Mouse (Mus musculus): ENCODE measurements around the gene 2310030G06Rik.

Gene 2310030G06Rik

GRCm38 (mm10) chr9:50746214-50746677 lies at the start of gene 2310030G06Rik:
Gene 2310030G06Rik, minus strand, starts transcription at chr9:50746536.
- DNase-seq (ENCODE audit: low read depth), result no peak

DNA sequence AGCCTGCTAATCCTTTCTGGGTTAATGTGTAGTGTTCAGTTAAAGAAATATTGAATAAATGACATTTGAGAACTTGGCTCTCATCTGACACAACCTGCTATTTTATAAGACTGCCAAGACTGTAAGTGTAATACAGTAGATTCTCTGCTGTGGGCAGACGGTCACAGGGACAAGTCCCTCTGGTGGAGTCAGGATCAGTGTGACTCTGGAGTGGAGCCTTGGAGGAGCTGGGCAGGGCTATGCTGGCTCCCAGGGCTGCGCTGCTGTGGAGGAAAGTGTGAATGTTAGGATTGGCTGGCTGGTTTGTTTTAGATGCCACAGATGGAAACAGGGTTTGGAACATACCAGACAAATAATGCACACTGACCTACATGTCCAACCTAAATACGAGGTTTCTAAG lies 48.9 kb upstream of the 2310030G06Rik start:
- no peak for DNase-seq (ENCODE audit: low read depth)

- peak; percentile 38 for DNase-seq (ENCODE audit: low read depth)
Measured at GRCm38 (mm10) chr9:50782155-50782554, 35.8 kb upstream of the 2310030G06Rik start.

GRCm38 (mm10) chr9:50776162-50776760 lies 29.9 kb upstream of the 2310030G06Rik start:
- DNase-seq (ENCODE audit: low read depth), result no peak

GRCm38 (mm10) chr9:50775662-50776126 lies 29.4 kb upstream of the 2310030G06Rik start:
- no peak for DNase-seq (ENCODE audit: low read depth)

GRCm38 (mm10) chr9:50774991-50775612 lies 28.8 kb upstream of the 2310030G06Rik start, which contains the start of the genes Alg9 and 1110032A03Rik:
Gene Alg9, plus strand, starts transcription at chr9:50775019.
Gene 1110032A03Rik, minus strand, starts transcription at chr9:50775520.
- peak; percentile 75 for DNase-seq (ENCODE audit: low read depth)

DNA sequence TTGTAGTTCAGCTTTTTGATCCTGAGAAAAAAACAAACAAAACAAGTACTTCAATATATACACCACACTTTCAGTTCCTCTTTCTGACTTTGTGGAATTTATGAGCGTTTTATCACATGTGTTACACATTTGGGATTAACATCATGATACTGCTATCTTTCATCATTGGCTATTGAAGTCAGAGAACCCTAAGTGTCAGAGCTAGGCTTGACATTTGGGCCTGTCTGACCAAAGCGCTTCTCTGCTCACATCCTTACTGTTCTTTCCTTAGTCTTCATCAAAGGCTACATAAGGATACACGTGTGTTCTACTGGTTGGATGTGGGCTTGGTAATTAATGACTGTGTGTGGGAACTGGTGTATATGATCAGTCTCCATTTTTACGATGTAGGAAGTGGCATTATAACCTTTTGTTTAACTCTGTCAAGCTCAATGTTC lies 27.7 kb upstream of the 2310030G06Rik start:
- DNase-seq (ENCODE audit: low read depth), result no peak

DNA sequence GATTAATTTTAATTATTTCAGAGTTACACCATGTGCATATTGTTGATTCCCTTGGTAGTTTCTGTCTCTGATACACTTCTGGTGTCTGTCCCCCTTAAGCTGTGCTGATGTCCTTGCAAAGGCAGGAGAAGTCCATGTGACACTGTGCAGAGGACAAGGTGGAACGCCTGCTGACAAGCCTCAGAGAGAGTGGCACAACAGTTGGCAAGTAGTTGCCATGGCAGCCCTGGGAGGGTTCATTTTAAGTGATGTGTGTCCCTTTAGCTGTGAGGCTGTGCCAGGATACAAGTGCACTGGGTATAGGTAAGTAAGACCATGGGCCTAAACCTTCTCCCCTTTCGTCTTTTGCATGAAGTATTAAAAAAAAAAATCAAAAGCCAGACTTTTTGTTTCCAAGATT lies 23.7 kb upstream of the 2310030G06Rik start:
- DNase-seq (ENCODE audit: low read depth), result no peak

DNA sequence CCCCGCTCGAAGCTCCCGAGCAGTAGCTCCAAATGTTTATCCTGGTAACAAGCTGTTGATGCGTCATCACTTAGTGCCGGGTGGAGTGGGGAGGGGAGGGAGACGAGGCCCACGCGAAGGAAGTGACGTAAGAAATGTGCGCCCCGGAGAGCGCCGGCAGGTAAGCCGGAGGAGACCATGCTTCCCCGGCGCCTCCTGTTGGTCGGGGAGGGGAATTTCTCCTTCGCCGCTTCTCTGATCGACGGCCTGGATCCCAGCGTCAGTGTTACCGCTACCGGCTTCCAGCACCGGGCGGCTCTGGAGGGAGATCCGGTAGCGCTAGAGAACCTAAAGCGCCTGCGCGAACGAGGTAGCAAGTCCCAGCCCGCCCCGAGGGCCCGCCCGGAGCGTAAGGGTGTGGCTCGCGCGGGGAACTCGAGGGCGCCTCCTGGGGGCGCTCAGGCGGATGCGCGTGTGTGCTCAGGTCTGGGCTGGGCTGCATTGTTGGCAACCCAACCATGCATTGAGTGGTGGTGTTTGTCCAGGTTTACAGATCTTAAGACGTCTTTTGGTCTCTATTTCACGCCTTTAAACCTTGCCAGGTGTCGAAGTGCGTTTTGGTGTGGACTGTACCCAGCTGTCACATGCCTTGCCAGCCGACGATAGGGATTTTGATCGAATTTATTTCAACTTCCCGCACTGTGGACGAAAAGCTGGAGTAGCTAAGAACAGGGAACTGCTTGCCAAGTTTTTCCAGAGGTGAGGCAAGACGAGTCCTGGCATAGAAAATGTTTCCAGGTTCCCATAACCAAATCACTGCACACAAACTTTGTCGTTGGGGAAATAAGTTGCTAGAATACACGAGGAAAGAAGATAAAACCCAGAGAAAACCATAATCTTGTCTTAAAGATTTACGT lies 22.0 kb upstream of the 2310030G06Rik start, which contains the start of gene Fdxacb1:
Gene Fdxacb1, plus strand, starts transcription at position 130 of the 896 bp plus-strand sequence.
- peak; percentile 96 for DNase-seq (ENCODE audit: low read depth)

DNA sequence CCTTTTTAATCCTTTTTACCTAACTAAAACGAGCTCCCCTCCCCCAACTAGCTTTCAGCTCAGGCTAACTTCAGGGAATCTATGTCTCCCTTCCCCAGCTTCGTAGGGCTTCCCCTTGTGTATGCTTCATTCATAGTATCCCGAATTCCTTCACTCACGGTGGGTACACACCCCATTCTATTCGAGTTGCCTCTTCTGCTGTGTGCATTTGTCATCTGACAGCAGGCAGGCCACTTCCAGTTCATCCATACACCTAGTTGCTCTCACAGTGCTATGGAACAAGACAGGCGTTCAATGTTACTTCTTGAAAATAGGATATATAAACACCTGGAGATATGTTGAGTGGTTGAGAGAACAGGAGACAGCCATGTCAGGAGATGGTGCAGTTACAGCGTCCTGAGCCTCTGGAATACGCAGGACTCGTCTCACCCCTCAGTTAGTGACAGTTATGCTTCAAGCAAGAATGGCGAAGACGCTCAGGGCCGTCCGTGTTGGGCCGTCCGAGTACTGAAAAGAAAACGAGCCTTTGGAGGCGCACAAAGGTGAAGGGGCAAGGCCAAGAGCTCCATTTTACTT lies 21.3 kb upstream of the 2310030G06Rik start:
- no peak for DNase-seq (ENCODE audit: low read depth)

- no peak for DNase-seq (ENCODE audit: low read depth)
Measured at GRCm38 (mm10) chr9:50763331-50763730, 17.0 kb upstream of the 2310030G06Rik start.

- DNase-seq (ENCODE audit: low read depth), result no peak
Measured at GRCm38 (mm10) chr9:50761520-50762243, 15.3 kb upstream of the 2310030G06Rik start.

DNA sequence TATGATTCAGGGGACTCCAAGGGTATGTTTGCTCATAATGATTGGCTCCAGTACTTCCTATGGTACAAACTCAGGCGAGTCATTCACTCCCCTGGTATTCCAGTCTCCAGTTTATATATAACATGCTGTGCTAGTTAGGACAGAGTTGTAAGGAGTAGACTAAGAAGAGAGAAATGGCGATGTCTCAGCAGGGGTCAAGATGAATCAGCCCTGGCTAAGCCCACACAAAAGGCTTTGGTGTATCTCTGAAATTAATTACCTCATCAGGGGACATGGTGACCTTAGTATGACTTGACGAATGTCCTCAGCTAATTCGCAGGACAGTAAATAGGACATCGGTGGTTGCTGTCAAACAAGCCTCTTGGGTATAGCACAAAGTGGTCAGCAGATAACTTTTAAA lies 10.4 kb upstream of the 2310030G06Rik start:
- no peak for DNase-seq (ENCODE audit: low read depth)

GRCm38 (mm10) chr9:50753947-50754346 lies 7.6 kb upstream of the 2310030G06Rik start:
- no peak for DNase-seq (ENCODE audit: low read depth)

DNA sequence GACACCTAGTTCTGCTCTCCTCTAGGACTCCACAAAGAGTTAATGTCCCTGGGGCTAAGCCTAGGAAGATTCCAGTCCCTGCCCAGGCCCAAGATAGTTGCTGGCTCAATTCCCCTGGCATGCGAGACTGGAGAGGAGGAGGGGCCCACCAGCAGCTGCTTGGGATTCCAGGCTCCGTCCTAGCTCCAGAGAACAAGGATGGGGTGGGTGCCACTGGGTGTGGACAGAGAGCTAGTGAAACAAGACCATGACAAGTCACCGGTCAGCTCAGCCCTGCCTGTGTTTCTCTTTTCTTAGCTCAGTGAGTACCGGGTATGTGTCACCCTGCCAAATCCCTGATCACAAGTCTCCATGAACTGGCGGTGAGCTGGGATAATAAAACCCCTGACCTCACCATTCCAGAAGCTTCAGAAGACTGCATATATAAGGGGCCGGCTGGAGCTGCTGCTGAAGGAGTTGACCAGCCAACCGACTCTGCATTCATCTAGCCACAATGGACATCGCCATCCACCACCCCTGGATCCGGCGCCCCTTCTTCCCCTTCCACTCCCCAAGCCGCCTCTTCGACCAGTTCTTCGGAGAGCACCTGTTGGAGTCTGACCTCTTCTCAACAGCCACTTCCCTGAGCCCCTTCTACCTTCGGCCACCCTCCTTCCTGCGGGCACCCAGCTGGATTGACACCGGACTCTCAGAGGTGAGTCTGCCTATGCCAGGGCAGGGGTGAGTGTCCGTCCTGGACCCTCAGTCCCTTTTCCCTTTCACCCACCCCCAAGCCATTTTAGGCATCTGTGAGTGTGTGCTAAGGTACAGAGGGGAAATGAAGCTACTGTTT lies 6.7 kb upstream of the 2310030G06Rik start:
- no peak for DNase-seq (ENCODE audit: low read depth)

- no peak for DNase-seq (ENCODE audit: low read depth)
Measured at GRCm38 (mm10) chr9:50752054-50752602, 5.8 kb upstream of the 2310030G06Rik start, which contains the start of gene Hspb2. Gene Hspb2, minus strand, starts transcription at chr9:50752354.

DNA sequence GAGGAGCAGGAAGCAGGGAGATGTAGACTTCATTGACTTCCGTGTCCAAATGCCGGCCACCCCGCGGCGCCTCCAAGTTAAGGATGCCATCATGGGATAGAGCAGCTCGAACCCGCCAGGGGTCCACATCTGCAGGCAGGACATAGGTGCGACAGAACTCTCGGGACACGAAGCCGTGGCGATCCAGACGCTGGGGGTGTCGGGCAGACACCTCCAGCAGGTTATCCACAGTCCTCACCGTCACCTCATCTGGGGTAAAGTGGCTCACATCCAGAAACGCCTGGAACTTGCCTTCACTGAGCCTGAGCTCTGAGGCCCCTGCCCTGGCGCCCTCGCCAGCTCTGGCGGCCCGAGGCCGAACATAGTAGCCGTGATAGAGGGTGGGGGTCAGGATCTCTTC lies 5.0 kb upstream of the 2310030G06Rik start, which contains the start of gene Cryab:
Gene Cryab, plus strand, starts transcription at position 3 of the 400 bp plus-strand sequence.
- DNase-seq (ENCODE audit: low read depth), result no peak

- no peak for DNase-seq (ENCODE audit: low read depth)
Measured at GRCm38 (mm10) chr9:50750706-50751105, 4.4 kb upstream of the 2310030G06Rik start.

DNA sequence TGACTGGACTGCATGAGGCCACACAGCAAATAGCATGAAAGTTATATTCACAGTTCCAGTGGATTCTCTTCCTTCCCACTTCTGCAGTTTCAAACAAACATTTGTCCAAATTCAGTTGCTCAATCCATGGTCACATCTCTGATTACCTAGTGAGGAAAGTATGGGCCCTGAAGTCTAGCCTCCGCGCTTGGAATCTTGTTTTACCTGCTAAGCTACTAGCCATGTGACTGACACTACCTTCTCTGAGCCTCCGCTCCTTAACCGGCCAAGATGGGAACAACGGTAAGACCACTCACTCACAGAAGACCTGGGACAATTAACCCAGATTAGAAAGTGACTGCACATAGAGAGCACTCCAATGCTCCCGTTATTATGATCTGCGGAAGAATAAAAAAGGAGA lies 530 bp downstream of the 2310030G06Rik start:
- no peak for DNase-seq (ENCODE audit: low read depth)

GRCm38 (mm10) chr9:50742744-50743143 lies 3.6 kb downstream of the 2310030G06Rik start:
- DNase-seq (ENCODE audit: low read depth), result no peak
